Mouse (Mus musculus) spleen, adult 2 months (tissue): ENCODE data around the gene Canx.

Source experiments
- CTCF ChIP-seq: fragments of 200-500 bp; IDR thresholded peaks from 2 replicates; pipeline ENCODE4 v1.5.1; 2011; ENCODE audit warnings: mild to moderate bottlenecking, inconsistent platforms; ENCODE audit not compliant: insufficient read depth, insufficient read length, insufficient replicate concordance; ENCODE audit errors: extremely low read depth
- POLR2A ChIP-seq: fragments of 200-500 bp; IDR thresholded peaks from 2 replicates; pipeline ENCODE4 v1.6.1; 2011; ENCODE audit warnings: low read depth, low read length, inconsistent platforms

DNA sequence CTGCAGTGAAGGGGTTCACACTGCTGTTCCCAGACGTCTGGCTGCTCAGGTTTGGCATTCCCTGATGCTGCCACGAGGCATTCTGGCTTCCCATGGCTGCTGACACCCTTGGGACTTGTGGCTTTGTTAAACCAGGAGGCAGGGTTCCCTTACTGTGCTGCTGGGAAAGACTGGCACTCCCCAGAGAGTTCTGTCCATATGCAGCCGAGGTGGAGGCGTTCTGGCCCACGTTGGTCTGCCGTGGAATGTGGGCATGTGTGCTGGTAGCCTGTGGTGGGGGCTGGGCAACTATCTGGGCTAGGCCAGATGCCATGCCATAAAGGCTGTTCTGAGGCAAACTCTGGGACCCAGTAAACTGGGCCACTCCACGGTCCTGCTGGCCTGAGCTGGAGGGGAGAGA lies 67.2 kb downstream of the Canx start:
- no peak for TF ChIP-seq CTCF
- TF ChIP-seq POLR2A = no peak
